Mouse (Mus musculus): ENCODE results near the gene Ackr2. TPM values are rescaled to one million over a fixed set of nuclear protein-coding genes. Genes with fewer than 3 reads are reported as not detected.

Gene Ackr2
- polyA plus RNA-seq, 1 experiment from 2014 or later, result 0.31 TPM

Other genes starting within 250 kb of the Ackr2 start
- gene Sec22c, start 192.9 kb upstream of the Ackr2 start, polyA plus RNA-seq (2016; fragmentation: Nextera tagmentation; extraction: Ambion mirVana), result 7.0 and 8.8 TPM in 2 replicates
- 115 and 138 TPM in 2 replicates for gene Ss18l2, start 188.0 kb upstream of the Ackr2 start, polyA plus RNA-seq (2016; fragmentation: Nextera tagmentation; extraction: Ambion mirVana)
- 48.7 and 49.8 TPM in 2 replicates for gene Nktr, start 179.2 kb upstream of the Ackr2 start, polyA plus RNA-seq (2016; fragmentation: Nextera tagmentation; extraction: Ambion mirVana)
- 6.3 and 7.2 TPM in 2 replicates for gene Zfp651, start 139.0 kb upstream of the Ackr2 start, polyA plus RNA-seq (2016; fragmentation: Nextera tagmentation; extraction: Ambion mirVana)
- gene Klhl40, start 120.7 kb upstream of the Ackr2 start, polyA plus RNA-seq (2016; fragmentation: Nextera tagmentation; extraction: Ambion mirVana), result 0.36 and 0.38 TPM in 2 replicates
- 0.84 and 2.0 TPM in 2 replicates for gene Hhatl, start 105.8 kb upstream of the Ackr2 start, polyA plus RNA-seq (2016; fragmentation: Nextera tagmentation; extraction: Ambion mirVana)
- gene Ccdc13, start 58.9 kb upstream of the Ackr2 start, polyA plus RNA-seq (2016; fragmentation: Nextera tagmentation; extraction: Ambion mirVana), result 0.21 and 0.28 TPM in 2 replicates
- gene Higd1a, start 40.0 kb upstream of the Ackr2 start, polyA plus RNA-seq (2016; fragmentation: Nextera tagmentation; extraction: Ambion mirVana), result 254 and 270 TPM in 2 replicates
- not detected in 2 replicates for gene Cyp8b1, start 17.9 kb downstream of the Ackr2 start, polyA plus RNA-seq (2016; fragmentation: Nextera tagmentation; extraction: Ambion mirVana)
- gene Fam198a, start 52.6 kb downstream of the Ackr2 start, polyA plus RNA-seq (2016; fragmentation: Nextera tagmentation; extraction: Ambion mirVana), result 0.42 and 0.72 TPM in 2 replicates
- gene Pomgnt2, start 98.8 kb downstream of the Ackr2 start, polyA plus RNA-seq (2016; fragmentation: Nextera tagmentation; extraction: Ambion mirVana), result 12.9 and 16.2 TPM in 2 replicates
- 39.3 and 54.0 TPM in 2 replicates for gene Snrk, start 218.9 kb downstream of the Ackr2 start, polyA plus RNA-seq (2016; fragmentation: Nextera tagmentation; extraction: Ambion mirVana)